Mouse (Mus musculus) MEL-GATA-1-ER (cell line): ENCODE results near the gene Fbxo17.
A peak's percentile ranks its signal among the peaks of the same experiment; 100 is the strongest.
"Not testable (repeated sequence)": the region's sequence is repeated elsewhere in the genome, so short reads cannot be mapped to it uniquely, and the experiment has no call there.

Experiments used
- DNase-seq: peaks from one replicate; pipeline ENCODE4 v3.0.0-alpha.2; 2012; ENCODE audit warnings: low read depth; ENCODE audit errors: extremely low read depth

The Fbxo17 gene

GRCm38 (mm10) chr7:28716590-28717281, at the start of gene Fbxo17:
Fbxo17 (plus strand) TSS chr7:28716804.
- DNase-seq: no peak

DNA sequence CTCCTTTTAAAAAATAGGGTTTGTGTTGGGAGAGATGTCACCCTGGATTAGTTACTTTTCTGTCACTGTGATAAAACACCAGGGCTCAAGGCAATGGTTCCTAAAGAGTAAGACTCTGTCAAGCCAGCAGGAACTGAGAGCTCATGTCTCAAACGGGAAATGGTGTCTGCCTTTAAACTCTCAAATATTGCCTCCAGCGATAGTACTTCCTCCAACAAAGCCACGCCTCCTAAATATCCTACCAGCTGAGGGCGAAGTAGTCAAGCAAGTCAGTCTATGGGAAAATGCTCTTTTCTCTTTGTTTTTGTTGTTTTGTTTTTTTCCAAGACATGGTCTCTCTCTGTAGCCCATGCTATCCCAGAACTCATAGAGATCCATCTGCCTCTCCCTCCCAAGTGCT, 45.4 kb upstream of the Fbxo17 start:
- peak; percentile 50 for DNase-seq

- DNase-seq: no peak
Measured at GRCm38 (mm10) chr7:28672276-28672675, 44.3 kb upstream of the Fbxo17 start.

DNA sequence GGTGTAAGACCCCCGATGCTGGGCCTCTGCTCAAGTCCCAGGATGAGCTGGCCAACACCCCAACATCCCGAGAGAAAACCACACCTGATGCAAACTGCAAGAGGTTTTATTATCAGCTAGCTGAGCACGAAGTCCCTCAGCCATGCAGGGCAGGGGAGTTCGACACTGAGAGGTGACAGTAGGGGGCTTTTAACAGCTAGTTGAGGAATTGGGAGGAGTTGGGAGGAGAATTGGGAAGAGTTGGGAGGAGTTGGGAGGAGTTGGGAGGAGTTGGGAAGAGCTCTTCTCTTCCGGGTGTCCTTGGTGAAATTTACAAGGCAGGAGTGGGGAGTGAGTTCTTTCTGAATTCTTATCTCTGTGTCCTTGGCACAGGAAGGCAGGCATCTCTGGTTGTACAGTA, 43.8 kb upstream of the Fbxo17 start:
- DNase-seq: not testable (repeated sequence)

GRCm38 (mm10) chr7:28674994-28675393, 41.6 kb upstream of the Fbxo17 start:
- DNase-seq: peak; percentile 41

- DNase-seq: peak; percentile 45
Measured at GRCm38 (mm10) chr7:28675746-28676145, 40.9 kb upstream of the Fbxo17 start.

- DNase-seq: no peak
Measured at GRCm38 (mm10) chr7:28676811-28677541, 39.6 kb upstream of the Fbxo17 start.

DNA sequence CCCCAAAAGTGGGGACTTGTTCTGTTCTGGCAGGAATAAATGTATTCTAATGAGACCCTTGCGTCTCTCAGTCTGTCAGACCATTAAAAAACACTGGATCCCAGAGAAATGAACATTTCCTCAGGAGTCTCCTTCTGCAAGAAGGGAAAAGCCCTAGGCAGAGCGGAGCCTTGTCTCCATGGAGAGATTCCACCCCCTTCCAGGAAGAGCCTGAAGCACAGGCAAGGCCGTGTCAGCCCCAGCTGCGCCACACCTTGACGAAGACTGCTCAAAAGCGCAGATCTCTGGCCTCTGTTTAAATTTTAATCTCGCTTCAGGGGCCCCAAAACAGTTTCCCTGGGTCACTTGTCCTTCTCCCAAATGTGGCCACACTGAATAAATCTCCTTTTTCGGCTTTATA, 39.0 kb upstream of the Fbxo17 start:
- DNase-seq: no peak

DNA sequence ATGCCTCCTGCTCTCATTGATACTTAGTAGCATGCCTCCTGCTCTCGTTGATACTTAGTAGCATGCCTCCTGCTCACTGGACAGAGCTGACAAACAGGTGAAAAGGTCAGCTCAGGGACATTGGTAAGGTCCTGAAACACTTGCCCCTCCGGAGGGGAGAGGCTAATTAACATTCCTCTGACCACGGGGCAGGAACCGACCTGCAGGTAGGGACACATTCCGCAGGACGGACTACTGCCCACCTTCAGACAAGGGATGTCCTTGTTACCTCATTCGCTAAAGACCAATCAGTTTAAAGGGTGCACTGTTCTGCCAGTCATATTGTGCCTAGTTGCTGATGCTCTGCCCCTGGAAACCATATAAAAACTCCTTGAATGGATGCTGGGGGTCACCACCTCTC, 25.5 kb upstream of the Fbxo17 start:
- no peak for DNase-seq

- DNase-seq: no peak
Measured at GRCm38 (mm10) chr7:28692545-28693320, 23.9 kb upstream of the Fbxo17 start, which contains the start of gene Fbxo27. Fbxo27 (plus strand) TSS chr7:28692849.

DNA sequence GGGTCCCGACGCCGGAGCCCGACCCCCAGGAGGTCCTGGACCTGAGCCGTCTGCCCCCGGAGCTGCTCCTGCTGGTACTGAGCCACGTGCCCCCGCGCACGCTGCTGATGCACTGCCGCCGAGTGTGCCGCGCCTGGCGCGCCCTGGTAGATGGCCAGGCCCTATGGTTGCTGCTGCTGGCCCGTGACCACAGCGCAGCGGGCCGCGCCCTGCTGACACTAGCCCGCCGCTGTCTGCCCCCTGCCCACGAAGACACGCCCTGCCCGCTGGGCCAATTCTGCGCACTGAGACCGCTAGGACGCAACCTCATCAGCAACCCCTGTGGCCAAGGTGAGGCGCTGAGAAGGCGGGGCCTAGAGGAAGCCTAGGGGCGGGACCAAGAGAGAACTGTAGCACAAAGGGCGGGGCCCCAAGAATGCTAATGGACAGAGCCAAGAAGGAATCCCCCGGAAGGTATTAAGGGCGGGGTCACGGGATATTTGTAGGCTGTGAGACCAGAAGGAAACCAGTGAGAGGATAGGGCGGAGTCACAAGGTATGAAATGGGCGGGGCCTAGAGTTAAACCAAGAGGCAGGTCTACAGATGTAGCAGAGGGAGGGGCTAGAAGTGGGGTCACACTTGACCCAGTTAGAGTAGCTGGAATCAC, 23.2 kb upstream of the Fbxo17 start:
- DNase-seq: no peak

GRCm38 (mm10) chr7:28694423-28694822, 22.2 kb upstream of the Fbxo17 start:
- no peak for DNase-seq

- DNase-seq: no peak
Measured at GRCm38 (mm10) chr7:28694966-28695511, 21.6 kb upstream of the Fbxo17 start.

GRCm38 (mm10) chr7:28697277-28697676, 19.3 kb upstream of the Fbxo17 start:
- DNase-seq: no peak

- no peak for DNase-seq
Measured at GRCm38 (mm10) chr7:28700269-28700668, 16.3 kb upstream of the Fbxo17 start.

DNA sequence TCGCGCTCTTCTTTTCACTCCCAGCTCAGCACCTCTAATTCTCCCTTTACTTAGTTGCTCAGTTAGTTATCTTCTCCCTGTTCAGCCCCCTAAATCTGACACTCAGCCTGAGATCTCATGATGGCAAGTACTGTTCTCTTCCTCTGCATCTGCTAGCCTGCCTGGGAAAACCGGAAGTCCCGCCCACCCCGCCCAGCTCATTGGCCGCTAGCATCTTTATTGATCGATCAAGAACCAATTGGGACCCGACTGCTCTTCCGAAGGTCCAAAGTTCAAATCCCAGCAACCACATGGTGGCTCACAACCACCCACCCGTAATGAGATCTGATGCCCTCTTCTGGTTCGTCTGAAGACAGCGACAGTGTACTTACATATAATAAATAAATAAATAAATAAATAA, 15.3 kb upstream of the Fbxo17 start:
- DNase-seq: not testable (repeated sequence)

DNA sequence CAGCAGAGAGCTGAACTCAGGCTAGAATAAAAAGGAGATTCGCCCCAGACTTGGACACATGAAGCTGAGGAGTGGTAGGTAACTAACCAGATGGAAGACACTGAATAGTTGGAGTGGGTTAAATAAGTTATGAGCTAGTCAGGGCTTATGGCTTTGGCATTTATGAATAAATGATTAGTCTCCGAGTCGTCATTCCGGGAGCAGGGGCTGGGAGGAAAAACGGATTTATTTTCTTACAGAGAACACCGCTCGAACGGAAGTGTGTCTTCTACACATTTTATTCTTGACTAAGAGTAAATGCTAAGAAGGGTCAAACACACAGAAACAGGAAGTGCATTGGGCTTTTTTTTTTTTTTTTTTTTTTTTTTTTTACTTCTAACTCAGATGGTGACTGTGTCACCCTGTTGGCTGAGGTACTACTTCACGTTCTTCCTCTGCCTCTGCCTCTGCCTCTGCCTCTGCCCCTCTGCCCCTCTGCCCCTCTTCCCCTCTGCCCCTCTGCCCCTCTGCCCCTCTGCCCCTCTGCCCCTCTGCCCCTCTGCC, 13.9 kb upstream of the Fbxo17 start:
- no peak for DNase-seq

- no peak for DNase-seq
Measured at GRCm38 (mm10) chr7:28709454-28709853, 7.2 kb upstream of the Fbxo17 start.

- DNase-seq: no peak
Measured at GRCm38 (mm10) chr7:28710962-28711361, 5.6 kb upstream of the Fbxo17 start.

DNA sequence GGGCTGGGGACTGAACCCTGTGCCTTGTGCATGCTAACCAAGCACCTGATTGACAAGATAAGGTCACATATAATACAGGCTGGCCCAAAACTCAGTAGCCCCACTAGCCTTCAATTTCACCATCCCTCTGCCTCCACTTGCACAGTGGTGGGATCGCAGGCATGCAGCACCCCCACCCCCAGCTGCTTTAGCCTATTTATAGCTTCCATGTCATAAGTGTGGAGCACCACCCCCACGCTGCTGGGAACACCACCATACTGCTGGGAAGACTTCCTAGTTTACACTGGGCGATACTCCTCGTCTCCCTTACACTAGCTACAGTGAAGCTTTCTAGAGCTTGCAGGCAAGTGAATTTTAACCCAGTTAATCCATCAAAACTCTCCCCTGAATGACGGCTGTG, 1.9 kb upstream of the Fbxo17 start:
- no peak for DNase-seq

- DNase-seq: no peak
Measured at GRCm38 (mm10) chr7:28715598-28715997, 1.0 kb upstream of the Fbxo17 start.
